Mouse (Mus musculus): ENCODE results near the gene 4930579F01Rik. TPM values are rescaled to one million over a fixed set of nuclear protein-coding genes. Genes with fewer than 3 reads are reported as not detected.

Gene 4930579F01Rik
- total and polyA plus RNA-seq, 2 experiments from 2014 or later, result not detected

GRCm38 (mm10) chr3:138224363-138224954 is 30.8 kb upstream of the 4930579F01Rik start:
- TF ChIP-seq EP300 (IDR thresholded peaks at IDR 0.05; ENCODE audit: low read depth), result no peak
- TF ChIP-seq CTCF (IDR thresholded peaks at IDR 0.05; ENCODE audit: low read depth), result no peak
- H3K27ac ChIP-seq (ENCODE audit: low read depth), result no peak overlapping the region
- DNase-seq (ENCODE audit: low spot score) (no peak), ATAC-seq (ENCODE audit: insufficient read depth, low read depth) (no peak)
- H3K9ac ChIP-seq (replicated peaks; ENCODE audit: low read depth, low read length), result no peak overlapping the region
- H3K36me3 ChIP-seq (replicated peaks; ENCODE audit: control insufficient read depth, insufficient read depth, low read length), result no peaks in the 10 kb centered on the region
- H3K9me3 ChIP-seq (replicated peaks; ENCODE audit: control insufficient read depth, low read length), result no peaks in the 10 kb centered on the region
- H3K4me1 ChIP-seq (ENCODE audit: control insufficient read depth, insufficient read depth), result no peaks in the 10 kb centered on the region
- H3K27me3 ChIP-seq (ENCODE audit: control insufficient read depth, insufficient read depth, low read length), result no peaks in the 10 kb centered on the region
- H3K4me2 ChIP-seq (ENCODE audit: low read depth, low read length), result no peak overlapping the region
- 82% methylated on average over 13 of the region's 13 CpGs for WGBS
- no peak overlapping the region for H3K4me3 ChIP-seq (ENCODE audit: low read depth, low read length)

GRCm38 (mm10) chr3:138222952-138223351 is 29.3 kb upstream of the 4930579F01Rik start:
- H3K27me3 ChIP-seq (ENCODE audit: control insufficient read depth, insufficient read depth, low read length), result no peaks in the 10 kb centered on the region
- ATAC-seq (ENCODE audit: insufficient read depth, low read depth) (no peak; the same call in 1 of the 2 replicates), DNase-seq (ENCODE audit: low spot score) (peak; percentile 53)
- no peaks in the 10 kb centered on the region for H3K4me1 ChIP-seq (ENCODE audit: control insufficient read depth, insufficient read depth)
- H3K36me3 ChIP-seq (replicated peaks; ENCODE audit: control insufficient read depth, insufficient read depth, low read length), result no peaks in the 10 kb centered on the region
- H3K27ac ChIP-seq (ENCODE audit: low read depth), result no peak overlapping the region
- no peak overlapping the region for H3K4me2 ChIP-seq (ENCODE audit: low read depth, low read length)
- no peak overlapping the region for H3K9ac ChIP-seq (replicated peaks; ENCODE audit: low read depth, low read length)
- H3K9me3 ChIP-seq (replicated peaks; ENCODE audit: control insufficient read depth, low read length), result no peaks in the 10 kb centered on the region
- WGBS, result 38% methylated on average over 5 of the region's 5 CpGs
- TF ChIP-seq EP300 (IDR thresholded peaks at IDR 0.05; ENCODE audit: low read depth) (no peak), CTCF (IDR thresholded peaks at IDR 0.05; ENCODE audit: low read depth) (peak; percentile 74)
- H3K4me3 ChIP-seq (ENCODE audit: low read depth, low read length), result no peak overlapping the region

- no peaks in the 10 kb centered on the region for H3K36me3 ChIP-seq (replicated peaks; ENCODE audit: control insufficient read depth, insufficient read depth, low read length)
- H3K4me1 ChIP-seq (ENCODE audit: control insufficient read depth, insufficient read depth), result no peaks in the 10 kb centered on the region
- no peak overlapping the region for H3K4me2 ChIP-seq (ENCODE audit: low read depth, low read length)
- ATAC-seq (ENCODE audit: insufficient read depth, low read depth) (no peak), DNase-seq (ENCODE audit: low spot score) (no peak)
- TF ChIP-seq CTCF (IDR thresholded peaks at IDR 0.05; ENCODE audit: low read depth) (no peak), EP300 (IDR thresholded peaks at IDR 0.05; ENCODE audit: low read depth) (no peak)
- H3K27me3 ChIP-seq (ENCODE audit: control insufficient read depth, insufficient read depth, low read length), result no peaks in the 10 kb centered on the region
- H3K9ac ChIP-seq (replicated peaks; ENCODE audit: low read depth, low read length), result no peak overlapping the region
- H3K9me3 ChIP-seq (replicated peaks; ENCODE audit: control insufficient read depth, low read length), result no peaks in the 10 kb centered on the region
- no peak overlapping the region for H3K27ac ChIP-seq (ENCODE audit: low read depth)
- WGBS, result 61% methylated on average over 4 of the region's 4 CpGs
- H3K4me3 ChIP-seq (ENCODE audit: low read depth, low read length), result no peak overlapping the region
Observed at GRCm38 (mm10) chr3:138222511-138222910, 28.9 kb upstream of the 4930579F01Rik start.

DNA sequence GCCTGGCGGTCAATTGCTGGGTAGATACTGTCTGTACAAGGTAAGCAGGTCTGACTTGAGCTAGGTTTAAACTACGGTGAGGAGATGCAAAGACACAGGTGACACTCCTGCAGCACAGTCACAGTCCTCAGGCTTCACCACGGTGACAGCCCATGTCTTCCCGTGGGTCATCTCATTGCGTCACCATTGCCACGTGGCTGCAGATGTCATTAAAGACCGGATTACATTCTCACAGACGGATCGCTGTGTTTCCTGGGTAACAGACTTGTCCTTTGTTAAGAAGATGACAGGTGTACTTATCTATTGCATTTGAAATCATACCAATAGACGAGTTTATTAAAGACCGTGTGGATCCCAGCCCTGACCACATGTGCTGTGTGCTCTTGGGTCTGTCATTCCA is 27.5 kb upstream of the 4930579F01Rik start:
- Histone ChIP-seq H3K36me3 (replicated peaks; ENCODE audit: control insufficient read depth, insufficient read depth, low read length) (no peaks in the 10 kb centered on the region), H3K4me1 (ENCODE audit: control insufficient read depth, insufficient read depth) (no peaks in the 10 kb centered on the region), H3K9me3 (replicated peaks; ENCODE audit: control insufficient read depth, low read length) (no peaks in the 10 kb centered on the region), H3K27ac (ENCODE audit: low read depth) (no peak overlapping the region), H3K27me3 (ENCODE audit: control insufficient read depth, insufficient read depth, low read length) (no peaks in the 10 kb centered on the region), H3K4me2 (ENCODE audit: low read depth, low read length) (no peak overlapping the region), H3K9ac (replicated peaks; ENCODE audit: low read depth, low read length) (no peak overlapping the region), H3K4me3 (ENCODE audit: low read depth, low read length) (no peak overlapping the region)
- 84% methylated on average over 11 of the region's 11 CpGs for WGBS
- ATAC-seq (ENCODE audit: insufficient read depth, low read depth), result no peak
- DNase-seq (ENCODE audit: low spot score), result no peak
- TF ChIP-seq CTCF (IDR thresholded peaks at IDR 0.05; ENCODE audit: low read depth) (no peak), EP300 (IDR thresholded peaks at IDR 0.05; ENCODE audit: low read depth) (no peak)

DNA sequence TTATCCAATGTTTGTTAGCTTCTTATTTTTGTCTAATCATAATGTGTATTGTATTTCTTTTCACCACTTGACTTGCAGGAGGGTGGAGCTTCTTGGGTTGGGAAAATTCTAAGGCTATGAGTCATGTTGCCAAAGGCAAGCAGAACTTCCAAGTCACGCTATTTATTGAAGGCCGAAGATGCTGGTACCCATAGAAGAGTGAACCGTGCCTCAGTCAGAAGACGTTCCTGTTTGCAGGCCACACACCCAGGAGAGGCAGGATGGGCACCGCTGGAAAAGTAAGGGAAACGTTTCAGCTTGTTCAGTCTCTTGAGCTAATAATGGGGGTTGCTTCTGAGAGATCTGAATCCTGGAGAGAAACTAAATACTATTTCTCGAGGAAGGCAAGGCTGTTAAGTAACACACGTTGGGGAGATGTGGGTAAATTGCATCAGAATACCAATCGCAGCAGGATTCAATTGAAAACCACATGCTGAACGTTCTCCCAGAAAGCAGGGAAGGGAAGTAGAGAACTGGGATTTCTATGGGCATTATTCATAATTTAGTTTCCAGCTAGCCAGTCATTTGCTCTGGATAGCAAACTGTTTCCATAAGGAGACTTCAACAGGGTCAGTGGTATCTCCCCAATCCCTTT is 24.1 kb upstream of the 4930579F01Rik start, which contains the start of gene Adh7:
Gene Adh7, plus strand, starts transcription at position 130 of the 634 bp plus-strand sequence.
- H3K4me1 ChIP-seq (ENCODE audit: control insufficient read depth, insufficient read depth), result no peaks in the 10 kb centered on the region
- H3K36me3 ChIP-seq (replicated peaks; ENCODE audit: control insufficient read depth, insufficient read depth, low read length), result no peaks in the 10 kb centered on the region
- no peak within 1 kb of the TSS for H3K9ac ChIP-seq (replicated peaks; ENCODE audit: low read depth, low read length)
- TF ChIP-seq EP300 (IDR thresholded peaks at IDR 0.05; ENCODE audit: low read depth), result no peak
- no peak for TF ChIP-seq CTCF (IDR thresholded peaks at IDR 0.05; ENCODE audit: low read depth)
- no peak within 1 kb of the TSS for H3K27ac ChIP-seq (ENCODE audit: low read depth)
- 70% methylated on average over 10 of the region's 10 CpGs for WGBS
- H3K4me3 ChIP-seq (ENCODE audit: low read depth, low read length), result no peak within 1 kb of the TSS
- no peaks in the 10 kb centered on the region; the same call in 1 of the 2 replicates for H3K9me3 ChIP-seq (replicated peaks; ENCODE audit: control insufficient read depth, low read length)
- ATAC-seq (ENCODE audit: insufficient read depth, low read depth), result no peak
- no peak within 1 kb of the TSS for H3K4me2 ChIP-seq (ENCODE audit: low read depth, low read length)
- H3K27me3 ChIP-seq (ENCODE audit: control insufficient read depth, insufficient read depth, low read length), result no peaks in the 10 kb centered on the region
- DNase-seq (ENCODE audit: low spot score), result no peak
